Mouse (Mus musculus) layer of hippocampus, adult 11-12 months (tissue): ENCODE results near the gene Trarg1.
A peak's percentile ranks its signal among the peaks of the same experiment; 100 is the strongest.
"Not testable (repeated sequence)": the region's sequence is repeated elsewhere in the genome, so short reads cannot be mapped to it uniquely, and the experiment has no call there.

Experiments used
- DNase-seq: peaks from one replicate; pipeline ENCODE4 v3.0.0; 2022; ENCODE audit warnings: low spot score

The Trarg1 gene

GRCm38 (mm10) chr11:76679508-76679907 is at the start of gene Trarg1:
Gene Trarg1 (plus strand): TSS chr11:76679808.
- DNase-seq = not testable (repeated sequence)

GRCm38 (mm10) chr11:76630023-76630422 is 49.6 kb upstream of the Trarg1 start:
- DNase-seq = no peak

GRCm38 (mm10) chr11:76630487-76630886 is 49.1 kb upstream of the Trarg1 start:
- DNase-seq = no peak

GRCm38 (mm10) chr11:76639269-76639985 is 40.2 kb upstream of the Trarg1 start:
- no peak for DNase-seq

GRCm38 (mm10) chr11:76640231-76640630 is 39.4 kb upstream of the Trarg1 start:
- DNase-seq = no peak

- DNase-seq = no peak
Observed at GRCm38 (mm10) chr11:76644257-76644656, 35.4 kb upstream of the Trarg1 start.

GRCm38 (mm10) chr11:76645036-76645435 is 34.6 kb upstream of the Trarg1 start:
- no peak for DNase-seq

GRCm38 (mm10) chr11:76645955-76646354 is 33.7 kb upstream of the Trarg1 start:
- peak; percentile 95 for DNase-seq

- peak; percentile 35 for DNase-seq
Observed at GRCm38 (mm10) chr11:76647062-76647461, 32.5 kb upstream of the Trarg1 start.

- peak; percentile 90 for DNase-seq
Observed at GRCm38 (mm10) chr11:76647500-76647899, 32.1 kb upstream of the Trarg1 start.

GRCm38 (mm10) chr11:76650862-76651560 is 28.6 kb upstream of the Trarg1 start:
- DNase-seq = peak; percentile 32

GRCm38 (mm10) chr11:76652838-76653334 is 26.7 kb upstream of the Trarg1 start:
- no peak for DNase-seq

GRCm38 (mm10) chr11:76655106-76655505 is 24.5 kb upstream of the Trarg1 start:
- peak; percentile 31 for DNase-seq

GRCm38 (mm10) chr11:76657450-76657970 is 22.1 kb upstream of the Trarg1 start:
- DNase-seq = no peak

- DNase-seq = no peak
Observed at GRCm38 (mm10) chr11:76659138-76659930, 20.3 kb upstream of the Trarg1 start.

GRCm38 (mm10) chr11:76661790-76662468 is 17.7 kb upstream of the Trarg1 start:
- DNase-seq = no peak

- no peak for DNase-seq
Observed at GRCm38 (mm10) chr11:76666002-76666649, 13.5 kb upstream of the Trarg1 start.

- DNase-seq = no peak
Observed at GRCm38 (mm10) chr11:76667807-76668206, 11.8 kb upstream of the Trarg1 start.

GRCm38 (mm10) chr11:76671871-76672475 is 7.6 kb upstream of the Trarg1 start, which contains the start of gene Bhlha9:
Gene Bhlha9 (plus strand): TSS chr11:76672470.
- no peak for DNase-seq

- peak; percentile 72 for DNase-seq
Observed at GRCm38 (mm10) chr11:76672561-76673384, 6.8 kb upstream of the Trarg1 start.
